Mouse (Mus musculus): ENCODE data around the gene Asprv1.

- TF ChIP-seq CTCF (IDR thresholded peaks at IDR 0.05; ENCODE audit: low read depth) (peak; percentile 49; the same call in 1 of the 2 replicates), EP300 (IDR thresholded peaks at IDR 0.05; ENCODE audit: low read depth) (no peak)
These were observed 10.5 kb downstream of the Asprv1 start for GRCm38 (mm10) chr6:86638434-86638833.
